Mouse (Mus musculus) testis, adult 2 months (tissue): ENCODE results near the gene Pam. TPM values are rescaled to one million over a fixed set of nuclear protein-coding genes. Genes with fewer than 3 reads are reported as not detected.
A peak's percentile ranks its signal among the peaks of the same experiment; 100 is the strongest.

Source experiments
- H3K27ac ChIP-seq: fragments of 200-500 bp; 2 replicates; pipeline ENCODE4 v1.5.1; 2012; ENCODE audit warnings: low read depth, low read length; ENCODE audit not compliant: control insufficient read depth, insufficient read depth
- H3K27me3 ChIP-seq: fragments of 200-500 bp; 2 replicates; pipeline ENCODE4 v1.6.1; 2012; ENCODE audit warnings: mild to moderate bottlenecking, low read length, moderate library complexity; ENCODE audit not compliant: control insufficient read depth, insufficient read depth
- H3K36me3 ChIP-seq: fragments of 200-500 bp; 2 replicates; pipeline ENCODE4 v1.6.1; 2012; ENCODE audit warnings: mild to moderate bottlenecking, low read length; ENCODE audit not compliant: control insufficient read depth, insufficient read depth
- H3K4me1 ChIP-seq: fragments of 200-500 bp; 2 replicates; pipeline ENCODE4 v1.6.1; 2012; ENCODE audit warnings: low read length; ENCODE audit not compliant: control insufficient read depth, insufficient read depth
- H3K4me3 ChIP-seq: fragments of 200-500 bp; 2 replicates; pipeline ENCODE4 v1.5.1; 2012; ENCODE audit warnings: low read depth, mild to moderate bottlenecking, low read length, moderate library complexity, mixed read lengths; ENCODE audit not compliant: control insufficient read depth
- CTCF ChIP-seq: fragments of 200-500 bp; IDR thresholded peaks from 2 replicates; pipeline ENCODE4 v1.5.1; 2012; ENCODE audit warnings: low read depth, mild to moderate bottlenecking, inconsistent platforms, low read length, moderate library complexity; ENCODE audit not compliant: control insufficient read depth, insufficient read depth, insufficient replicate concordance
- POLR2A ChIP-seq: fragments of 200-500 bp; IDR thresholded peaks from 2 replicates; pipeline ENCODE4 v1.6.1; 2012; ENCODE audit warnings: low read depth, mild to moderate bottlenecking, inconsistent platforms, low read length, moderate library complexity; ENCODE audit not compliant: control insufficient read depth
- polyA plus RNA-seq: library from polyadenylated mRNA; depleted of rRNA; stranded (reverse); fragments of >200 nt; gene quantifications from 2 replicates; pipeline ENCODE4 v1.2.3, GENCODE M21; 2012

Gene Pam
- polyA plus RNA-seq, 1 experiment: 6.1 TPM

GRCm38 (mm10) chr1:97977521-97977920 lies 117.9 kb downstream of the Pam start:
- no peak for TF ChIP-seq CTCF
- no peak for TF ChIP-seq POLR2A
- peak overlapping the region; percentile 85; the same call in 1 of the 2 replicates for H3K4me3 ChIP-seq
- H3K4me1 ChIP-seq: peaks cover 6% of the 10 kb centered on the region
- H3K27me3 ChIP-seq: no peaks in the 10 kb centered on the region
- no peak overlapping the region for H3K27ac ChIP-seq
- H3K36me3 ChIP-seq: no peaks in the 10 kb centered on the region

- Histone ChIP-seq H3K27me3 (no peaks in the 10 kb centered on the region), H3K27ac (peak overlapping the region; percentile 67; the same call in 1 of the 2 replicates), H3K36me3 (no peaks in the 10 kb centered on the region), H3K4me1 (peaks cover 6% of the 10 kb centered on the region), H3K4me3 (peak overlapping the region; percentile 85)
- no peak for TF ChIP-seq CTCF
- no peak for TF ChIP-seq POLR2A
These were observed 118.5 kb downstream of the Pam start for GRCm38 (mm10) chr1:97976873-97977473.

GRCm38 (mm10) chr1:97976072-97976471 lies 119.4 kb downstream of the Pam start:
- Histone ChIP-seq H3K4me3 (no peak overlapping the region), H3K4me1 (peaks cover 6% of the 10 kb centered on the region), H3K27me3 (no peaks in the 10 kb centered on the region), H3K27ac (no peak overlapping the region), H3K36me3 (no peaks in the 10 kb centered on the region)
- TF ChIP-seq CTCF: no peak
- TF ChIP-seq POLR2A: no peak

- Histone ChIP-seq H3K27ac (no peak overlapping the region), H3K36me3 (no peaks in the 10 kb centered on the region), H3K4me1 (peaks cover 6% of the 10 kb centered on the region), H3K27me3 (no peaks in the 10 kb centered on the region), H3K4me3 (no peak overlapping the region)
- TF ChIP-seq POLR2A: no peak
- TF ChIP-seq CTCF: no peak
These were observed 120.5 kb downstream of the Pam start for GRCm38 (mm10) chr1:97974968-97975367.

- H3K4me3 ChIP-seq: no peak overlapping the region
- TF ChIP-seq CTCF (no peak), POLR2A (no peak)
These were observed 125.7 kb downstream of the Pam start for GRCm38 (mm10) chr1:97969765-97970164.

DNA sequence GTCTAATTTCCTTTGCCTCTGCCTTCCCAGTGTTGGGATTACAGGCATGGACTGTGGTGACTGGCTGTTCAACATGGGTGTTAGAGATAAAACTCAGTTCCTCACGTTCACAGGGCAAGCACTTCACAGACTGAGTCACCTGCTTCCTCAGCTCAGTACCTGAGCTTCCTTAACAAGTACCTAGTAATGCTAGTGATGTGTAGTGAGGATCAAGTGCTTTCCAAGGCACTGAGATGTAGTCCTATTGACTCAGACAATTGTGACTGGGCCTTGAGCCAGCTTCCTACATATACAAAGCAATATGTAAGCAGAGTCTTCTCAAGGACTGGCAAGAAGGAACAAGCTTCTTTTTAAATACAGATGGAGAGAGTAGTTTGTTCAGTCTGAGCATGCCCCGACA lies 131.7 kb downstream of the Pam start:
- no peak for TF ChIP-seq POLR2A
- no peak for TF ChIP-seq CTCF
- Histone ChIP-seq H3K4me1 (no peaks in the 10 kb centered on the region), H3K36me3 (no peaks in the 10 kb centered on the region), H3K27me3 (no peaks in the 10 kb centered on the region), H3K27ac (no peak overlapping the region), H3K4me3 (no peak overlapping the region)

More at GRCm38 (mm10) chr1:97969765-97970164, 125.7 kb downstream of the Pam start:
- Histone ChIP-seq H3K36me3 (no peaks in the 10 kb centered on the region), H3K27ac (no peak overlapping the region), H3K27me3 (no peaks in the 10 kb centered on the region), H3K4me1 (no peaks in the 10 kb centered on the region)

GRCm38 (mm10) chr1:97962134-97962533 lies 133.3 kb downstream of the Pam start:
- TF ChIP-seq POLR2A (no peak), CTCF (no peak)

DNA sequence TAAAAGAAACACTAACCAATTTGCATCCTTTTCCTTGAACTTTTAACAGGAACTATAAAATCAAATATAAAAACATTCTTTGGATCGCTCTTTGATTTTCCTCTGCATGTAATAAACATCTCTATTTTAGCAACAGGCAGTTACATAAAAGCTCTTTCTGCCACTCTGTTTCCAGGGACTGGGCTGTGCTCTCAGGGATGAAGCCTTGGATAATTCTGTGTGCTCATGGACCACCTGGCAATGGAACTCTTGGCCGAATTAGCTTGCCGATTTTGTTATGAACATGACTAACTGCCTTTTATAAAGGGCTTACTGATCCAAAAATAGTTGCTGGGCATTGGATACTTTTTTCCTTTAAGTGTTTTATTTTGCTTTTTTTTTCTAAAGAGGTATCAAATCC lies 134.8 kb downstream of the Pam start:
- TF ChIP-seq CTCF (no peak), POLR2A (no peak)
- Histone ChIP-seq H3K36me3 (no peaks in the 10 kb centered on the region), H3K4me1 (no peaks in the 10 kb centered on the region), H3K27ac (no peak overlapping the region), H3K27me3 (no peaks in the 10 kb centered on the region), H3K4me3 (no peak overlapping the region)

More at GRCm38 (mm10) chr1:97962134-97962533, 133.3 kb downstream of the Pam start:
- H3K4me1 ChIP-seq: no peaks in the 10 kb centered on the region
- H3K27ac ChIP-seq: no peak overlapping the region
- H3K27me3 ChIP-seq: no peaks in the 10 kb centered on the region
- no peaks in the 10 kb centered on the region for H3K36me3 ChIP-seq
- no peak overlapping the region for H3K4me3 ChIP-seq
